Mouse (Mus musculus): ENCODE data around the gene Sppl2a. TPM values are rescaled to one million over a fixed set of nuclear protein-coding genes. Genes with fewer than 3 reads are reported as not detected.
"Not testable (repeated sequence)": the region's sequence is repeated elsewhere in the genome, so short reads cannot be mapped to it uniquely, and the experiment has no call there.

The Sppl2a gene
- polyA plus RNA-seq (2015; fragmentation: Nextera tagmentation; extraction: Ambion mirVana), result 24.0 and 28.2 TPM in 2 replicates

DNA sequence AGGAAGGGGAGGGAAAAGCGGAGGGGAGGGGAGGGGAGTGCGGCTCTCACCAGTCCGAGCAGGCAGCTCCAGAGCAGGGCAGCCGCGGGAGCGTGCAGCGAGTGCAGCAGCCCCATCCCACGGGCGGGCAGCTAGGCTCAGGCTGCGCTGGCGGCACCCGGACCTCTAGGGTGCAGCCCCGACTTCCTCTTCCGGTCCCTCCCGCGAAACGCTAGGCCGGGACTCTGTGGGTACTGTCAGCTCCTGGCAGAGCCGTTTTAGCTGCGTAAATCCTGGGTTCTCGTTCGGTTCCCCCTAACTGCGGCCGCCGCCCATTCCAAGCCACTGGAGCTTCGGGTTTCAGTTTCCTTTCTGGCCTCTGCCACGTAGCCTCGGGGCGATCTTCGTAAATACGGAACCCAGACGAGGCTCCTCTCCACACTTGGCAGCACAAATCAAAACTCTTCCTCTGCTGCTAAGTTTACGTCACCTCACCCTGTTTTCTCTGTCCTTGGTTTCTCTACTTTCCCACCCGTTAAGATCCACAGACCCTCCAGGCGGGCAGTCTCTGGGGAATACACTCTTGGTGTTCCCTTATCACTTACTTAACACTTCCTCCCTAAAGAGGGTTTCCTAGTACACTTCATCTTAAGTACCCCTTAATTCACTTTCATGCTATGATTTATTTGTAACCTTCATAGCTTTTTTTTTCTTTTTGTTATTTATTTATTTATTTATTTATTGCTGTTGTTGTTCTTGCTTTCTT lies at the start of gene Sppl2a:
TSS of gene Sppl2a (minus strand) at position 339 of the 745 bp plus-strand sequence.
- peak within 1 kb of the TSS; percentile 79 for H3K4me3 ChIP-seq (replicated peaks)
- WGBS (ENCODE audit: insufficient replicate concordance), result under 1% methylated on average over 35 of the region's 35 CpGs
- H3K4me1 ChIP-seq (replicated peaks), result peaks cover 37% of the 10 kb centered on the region
- H3K4me2 ChIP-seq, result peak within 1 kb of the TSS; percentile 82
- peak within 1 kb of the TSS; percentile 87 for H3K9ac ChIP-seq
- no peaks in the 10 kb centered on the region for H3K36me3 ChIP-seq
- H3K27me3 ChIP-seq, result no peaks in the 10 kb centered on the region
- DNase-seq, result peak; percentile 75
- peak; percentile 99 for ATAC-seq (ENCODE audit: low read depth)
- H3K9me3 ChIP-seq (replicated peaks), result no peaks in the 10 kb centered on the region
- peak within 1 kb of the TSS; percentile 91 for H3K27ac ChIP-seq

DNA sequence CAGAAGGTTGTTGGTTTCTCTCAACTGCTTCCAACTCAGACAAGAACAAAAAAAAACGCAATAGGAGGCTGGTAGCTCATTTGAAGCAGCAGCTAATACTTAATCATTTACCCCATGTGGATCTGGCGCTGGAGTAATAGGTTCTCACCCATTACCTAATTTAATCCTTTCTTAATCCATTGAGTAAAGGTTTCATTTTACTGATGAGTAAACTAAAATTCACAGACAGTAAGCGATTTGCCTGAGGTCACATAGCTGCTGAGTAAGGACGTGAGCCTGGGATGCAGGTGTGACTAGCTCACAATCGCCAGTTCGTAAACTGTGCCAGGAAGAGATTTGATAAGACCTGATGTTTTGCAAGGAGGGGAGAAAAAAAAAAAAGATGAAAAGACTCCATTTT lies 44.4 kb upstream of the Sppl2a start:
- H3K27me3 ChIP-seq, result no peaks in the 10 kb centered on the region
- no peaks in the 10 kb centered on the region for H3K4me1 ChIP-seq (replicated peaks)
- DNase-seq (no peak), ATAC-seq (ENCODE audit: low read depth) (no peak)
- H3K4me3 ChIP-seq (replicated peaks), result no peak overlapping the region
- H3K27ac ChIP-seq, result no peak overlapping the region
- WGBS (ENCODE audit: insufficient replicate concordance), result 55% methylated on average over 6 of the region's 6 CpGs
- H3K9me3 ChIP-seq (replicated peaks), result no peaks in the 10 kb centered on the region
- H3K36me3 ChIP-seq, result no peaks in the 10 kb centered on the region
- no peak overlapping the region for H3K9ac ChIP-seq
- H3K4me2 ChIP-seq, result no peak overlapping the region

DNA sequence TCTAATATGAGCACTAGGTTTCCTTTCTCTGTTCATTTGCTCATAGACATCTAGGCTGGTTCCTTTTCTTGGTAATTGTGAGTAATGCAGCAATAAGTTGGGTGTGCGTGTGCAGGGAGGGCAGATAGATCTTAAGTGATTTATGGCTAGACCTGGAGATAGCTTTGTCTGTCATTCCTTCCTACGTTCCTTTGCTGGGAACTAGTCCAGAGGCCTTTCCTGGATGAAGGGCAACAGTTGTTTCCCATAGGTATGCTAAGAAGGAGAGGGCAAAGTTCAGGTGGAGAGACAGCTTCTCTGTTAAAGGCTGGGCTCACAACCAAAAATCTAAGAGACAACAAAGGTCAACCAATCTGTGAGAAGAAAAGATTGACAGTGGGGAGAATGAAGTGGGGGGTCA lies 28.7 kb upstream of the Sppl2a start:
- no peak overlapping the region for H3K4me2 ChIP-seq
- no peak for DNase-seq

DNA sequence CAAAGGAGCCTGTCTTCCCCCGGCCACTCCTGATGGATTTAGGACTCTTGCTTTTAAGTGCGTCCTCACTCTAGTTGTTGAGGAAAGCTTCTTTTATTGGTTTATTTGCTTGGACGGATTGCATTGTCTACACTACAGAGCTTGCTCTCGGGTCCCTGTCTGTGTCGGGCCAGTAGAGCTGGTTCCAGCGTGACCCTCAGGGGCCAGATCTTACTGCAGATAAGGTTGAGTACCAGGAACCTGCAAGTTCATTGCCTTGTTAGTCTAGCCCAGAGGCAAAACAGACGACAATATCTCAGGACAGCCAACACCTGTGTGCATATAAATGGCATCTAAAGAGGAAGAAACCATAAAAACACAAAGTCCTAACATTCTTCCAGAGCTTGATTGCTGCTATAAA lies 22.6 kb upstream of the Sppl2a start:
- ATAC-seq (ENCODE audit: low read depth), result no peak

More for the DNA sequence above, 28.7 kb upstream of the Sppl2a start:
- Histone ChIP-seq H3K9me3 (replicated peaks) (no peaks in the 10 kb centered on the region), H3K9ac (no peak overlapping the region), H3K27ac (no peak overlapping the region), H3K4me1 (replicated peaks) (no peaks in the 10 kb centered on the region), H3K4me3 (replicated peaks) (no peak overlapping the region), H3K36me3 (no peaks in the 10 kb centered on the region), H3K27me3 (no peaks in the 10 kb centered on the region)
- ATAC-seq (ENCODE audit: low read depth), result no peak
- WGBS (ENCODE audit: insufficient replicate concordance), result 54% methylated on average over 2 of the region's 2 CpGs

DNA sequence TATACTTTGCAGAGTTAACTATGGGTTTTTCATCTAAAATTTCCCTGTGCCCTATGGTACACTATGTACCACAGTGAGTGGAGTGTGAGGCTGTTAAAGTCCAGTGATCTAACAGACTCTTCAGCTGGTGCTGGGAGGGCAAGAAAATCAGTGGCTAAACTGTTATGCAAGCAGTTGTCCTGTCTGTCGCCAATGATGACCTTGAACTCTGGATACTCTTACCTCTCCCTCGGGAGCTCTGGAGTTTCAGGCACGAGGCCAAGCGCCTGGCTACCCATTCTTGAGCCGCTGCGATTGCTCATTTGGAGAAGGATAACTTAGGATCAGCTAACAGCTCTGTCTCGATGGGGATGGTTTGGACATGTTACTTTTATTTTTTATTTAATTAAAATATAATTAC lies 18.1 kb upstream of the Sppl2a start:
- Histone ChIP-seq H3K27me3 (no peaks in the 10 kb centered on the region), H3K4me2 (no peak overlapping the region), H3K9ac (no peak overlapping the region), H3K4me1 (replicated peaks) (peaks cover 4% of the 10 kb centered on the region; the same call in 1 of the 2 replicates), H3K36me3 (no peaks in the 10 kb centered on the region), H3K9me3 (replicated peaks) (no peaks in the 10 kb centered on the region), H3K27ac (no peak overlapping the region), H3K4me3 (replicated peaks) (no peak overlapping the region)
- 67% methylated on average over 7 of the region's 7 CpGs for WGBS (ENCODE audit: insufficient replicate concordance)
- ATAC-seq (ENCODE audit: low read depth) (no peak), DNase-seq (no peak)

More for the DNA sequence above, 22.6 kb upstream of the Sppl2a start:
- H3K4me2 ChIP-seq, result no peak overlapping the region
- no peaks in the 10 kb centered on the region for H3K27me3 ChIP-seq
- no peak overlapping the region for H3K27ac ChIP-seq
- no peaks in the 10 kb centered on the region for H3K9me3 ChIP-seq (replicated peaks)
- WGBS (ENCODE audit: insufficient replicate concordance), result 61% methylated on average over 7 of the region's 7 CpGs
- no peak for DNase-seq
- H3K4me3 ChIP-seq (replicated peaks), result no peak overlapping the region
- H3K36me3 ChIP-seq, result no peaks in the 10 kb centered on the region
- no peaks in the 10 kb centered on the region for H3K4me1 ChIP-seq (replicated peaks)
- no peak overlapping the region for H3K9ac ChIP-seq

DNA sequence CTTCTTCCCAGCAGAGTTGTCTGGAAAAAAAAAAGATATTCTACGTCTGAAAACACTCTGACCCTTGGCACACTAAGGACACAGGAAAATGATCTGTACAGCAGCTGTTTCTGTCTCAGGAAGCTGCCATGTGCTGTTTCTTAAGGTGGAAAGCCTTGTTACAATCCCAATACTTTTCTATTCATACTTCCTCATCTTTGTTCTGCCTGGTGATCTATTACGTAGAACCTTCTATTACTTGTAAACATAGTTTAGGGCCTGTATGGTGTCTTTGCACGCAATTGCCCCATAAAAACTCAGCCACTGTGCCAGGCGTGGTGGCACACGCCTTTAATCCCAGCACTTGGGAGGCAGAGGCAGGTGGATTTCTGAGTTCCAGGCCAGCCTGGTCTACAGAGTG lies 17.4 kb upstream of the Sppl2a start:
- Histone ChIP-seq H3K4me2 (no peak overlapping the region), H3K9me3 (replicated peaks) (no peaks in the 10 kb centered on the region), H3K4me3 (replicated peaks) (no peak overlapping the region), H3K4me1 (replicated peaks) (peaks cover 4% of the 10 kb centered on the region; the same call in 1 of the 2 replicates), H3K9ac (no peak overlapping the region), H3K27me3 (no peaks in the 10 kb centered on the region), H3K27ac (no peak overlapping the region), H3K36me3 (no peaks in the 10 kb centered on the region)
- WGBS (ENCODE audit: insufficient replicate concordance), result 65% methylated on average over 5 of the region's 5 CpGs
- ATAC-seq (ENCODE audit: low read depth) (no peak), DNase-seq (no peak)

DNA sequence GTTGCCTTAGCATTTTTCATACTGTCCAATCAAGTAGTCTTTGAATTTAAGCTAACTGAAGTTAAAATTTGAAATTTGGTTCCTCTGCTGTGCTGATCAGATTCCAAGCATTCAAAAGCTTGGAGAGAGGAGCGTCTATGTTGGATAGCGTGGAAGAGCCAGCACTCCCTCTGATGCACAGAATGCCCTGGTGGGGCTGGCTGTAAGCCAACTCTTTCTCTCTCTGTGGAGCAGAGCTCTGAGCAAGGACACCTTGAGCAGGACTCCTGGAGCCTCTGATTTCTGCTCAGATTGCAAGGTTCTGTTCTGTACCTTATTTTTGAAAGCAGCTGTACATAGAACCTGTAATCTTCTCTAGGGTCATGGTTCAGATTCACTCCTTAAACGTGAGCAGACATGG lies 16.8 kb upstream of the Sppl2a start:
- DNase-seq, result no peak
- no peak overlapping the region for H3K27ac ChIP-seq
- no peaks in the 10 kb centered on the region for H3K9me3 ChIP-seq (replicated peaks)
- ATAC-seq (ENCODE audit: low read depth), result no peak
- peaks cover 4% of the 10 kb centered on the region; the same call in 1 of the 2 replicates for H3K4me1 ChIP-seq (replicated peaks)
- WGBS (ENCODE audit: insufficient replicate concordance), result 56% methylated on average over 3 of the region's 3 CpGs
- H3K9ac ChIP-seq, result no peak overlapping the region
- no peaks in the 10 kb centered on the region for H3K36me3 ChIP-seq
- no peaks in the 10 kb centered on the region for H3K27me3 ChIP-seq
- H3K4me3 ChIP-seq (replicated peaks), result no peak overlapping the region
- no peak overlapping the region for H3K4me2 ChIP-seq

DNA sequence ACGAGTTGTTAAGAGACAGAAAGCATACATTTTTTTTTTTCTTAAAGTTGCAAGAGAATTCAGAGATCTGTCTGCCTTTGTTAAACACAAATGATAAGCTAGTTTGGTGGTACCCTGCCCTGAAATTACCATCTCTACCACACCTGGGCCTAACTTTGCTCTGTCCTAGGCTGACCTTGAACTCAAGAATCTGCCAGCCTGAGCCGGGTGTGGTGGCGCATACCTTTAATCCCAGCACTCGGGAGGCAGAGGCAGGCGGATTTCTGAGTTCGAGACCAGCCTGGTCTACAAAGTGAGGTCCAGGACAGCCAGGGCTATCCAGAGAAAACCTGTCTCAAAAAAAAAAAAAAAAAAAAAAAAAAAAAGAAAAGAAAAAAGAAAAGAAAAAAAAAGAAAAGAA lies 16.3 kb upstream of the Sppl2a start:
- not testable (repeated sequence) for H3K4me2 ChIP-seq; H3K36me3 ChIP-seq; H3K4me3 ChIP-seq (replicated peaks); H3K4me1 ChIP-seq (replicated peaks); DNase-seq; ATAC-seq (ENCODE audit: low read depth); H3K9ac ChIP-seq; H3K27me3 ChIP-seq; H3K27ac ChIP-seq; H3K9me3 ChIP-seq (replicated peaks)
- 73% methylated on average over 6 of the region's 6 CpGs for WGBS (ENCODE audit: insufficient replicate concordance)

DNA sequence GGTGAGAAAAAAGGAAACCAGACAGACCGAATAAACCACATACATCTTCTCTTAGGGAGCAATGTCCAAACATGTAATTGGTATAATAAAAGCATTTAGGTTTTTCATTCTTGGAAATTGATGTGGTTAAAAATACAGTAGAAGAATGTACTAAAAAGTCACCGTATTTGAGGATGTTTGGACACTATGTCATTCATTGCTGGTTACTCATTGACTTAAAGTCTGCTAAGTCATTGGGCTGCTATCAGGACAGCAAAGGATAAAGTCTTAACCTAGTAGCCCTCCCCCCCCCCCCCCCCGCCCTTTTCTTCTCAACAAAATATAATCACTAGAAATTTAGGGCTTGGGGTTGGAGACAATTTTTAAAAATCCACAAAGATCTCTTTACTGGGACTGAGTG lies 15.2 kb upstream of the Sppl2a start:
- H3K4me2 ChIP-seq, result no peak overlapping the region
- ATAC-seq (ENCODE audit: low read depth) (no peak), DNase-seq (no peak)
- no peaks in the 10 kb centered on the region for H3K9me3 ChIP-seq (replicated peaks)
- peaks cover 4% of the 10 kb centered on the region; the same call in 1 of the 2 replicates for H3K4me1 ChIP-seq (replicated peaks)
- 54% methylated on average over 3 of the region's 3 CpGs for WGBS (ENCODE audit: insufficient replicate concordance)
- no peaks in the 10 kb centered on the region for H3K36me3 ChIP-seq
- no peak overlapping the region for H3K4me3 ChIP-seq (replicated peaks)
- no peak overlapping the region for H3K9ac ChIP-seq
- no peaks in the 10 kb centered on the region for H3K27me3 ChIP-seq
- no peak overlapping the region for H3K27ac ChIP-seq

DNA sequence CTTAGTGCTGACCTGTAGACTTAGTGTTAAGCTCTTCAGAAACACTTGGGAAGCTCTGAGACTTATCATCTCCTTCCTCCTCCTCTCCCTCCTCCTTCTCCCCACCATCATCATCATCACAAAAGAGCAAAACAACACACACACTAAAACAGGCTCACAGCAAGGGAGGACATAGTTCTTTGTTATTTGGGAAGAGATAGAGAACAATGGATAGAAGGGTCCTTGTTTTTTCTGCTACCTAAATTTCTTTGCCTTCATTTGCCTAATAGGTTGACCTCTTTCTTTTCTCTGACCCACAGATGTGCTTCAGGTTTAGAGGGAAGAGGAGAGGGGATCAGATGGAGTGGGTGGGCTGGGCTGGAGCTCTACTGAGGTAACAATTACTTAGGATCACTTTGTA lies 14.6 kb upstream of the Sppl2a start:
- Histone ChIP-seq H3K36me3 (no peaks in the 10 kb centered on the region), H3K4me2 (no peak overlapping the region), H3K27ac (no peak overlapping the region), H3K9me3 (replicated peaks) (no peaks in the 10 kb centered on the region), H3K4me1 (replicated peaks) (peaks cover 4% of the 10 kb centered on the region; the same call in 1 of the 2 replicates), H3K9ac (no peak overlapping the region), H3K4me3 (replicated peaks) (no peak overlapping the region), H3K27me3 (no peaks in the 10 kb centered on the region)
- no peak for ATAC-seq (ENCODE audit: low read depth)
- no peak for DNase-seq

DNA sequence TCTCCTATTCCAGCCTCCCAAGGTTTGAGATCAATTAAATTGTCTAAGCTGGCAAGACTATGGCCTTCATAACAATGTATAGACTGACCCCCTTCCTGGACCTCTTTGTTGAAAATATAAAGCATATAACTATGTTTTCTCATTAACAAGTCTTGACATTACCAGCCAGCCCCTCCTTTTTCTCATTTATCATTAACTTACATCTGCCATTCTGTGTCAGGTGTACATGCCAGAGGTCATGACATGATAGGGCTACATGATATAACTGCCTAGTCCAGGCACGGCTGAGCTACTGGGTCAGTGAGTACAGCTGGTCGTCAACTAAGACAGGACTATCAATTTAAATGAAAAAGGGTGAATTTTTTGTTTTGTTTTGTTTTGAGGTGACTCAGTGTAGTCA lies 10.2 kb upstream of the Sppl2a start:
- H3K4me3 ChIP-seq (replicated peaks), result no peak overlapping the region
- H3K27me3 ChIP-seq, result no peaks in the 10 kb centered on the region; the same call in 1 of the 2 replicates
- WGBS (ENCODE audit: insufficient replicate concordance), result 65% methylated on average over 2 of the region's 2 CpGs

DNA sequence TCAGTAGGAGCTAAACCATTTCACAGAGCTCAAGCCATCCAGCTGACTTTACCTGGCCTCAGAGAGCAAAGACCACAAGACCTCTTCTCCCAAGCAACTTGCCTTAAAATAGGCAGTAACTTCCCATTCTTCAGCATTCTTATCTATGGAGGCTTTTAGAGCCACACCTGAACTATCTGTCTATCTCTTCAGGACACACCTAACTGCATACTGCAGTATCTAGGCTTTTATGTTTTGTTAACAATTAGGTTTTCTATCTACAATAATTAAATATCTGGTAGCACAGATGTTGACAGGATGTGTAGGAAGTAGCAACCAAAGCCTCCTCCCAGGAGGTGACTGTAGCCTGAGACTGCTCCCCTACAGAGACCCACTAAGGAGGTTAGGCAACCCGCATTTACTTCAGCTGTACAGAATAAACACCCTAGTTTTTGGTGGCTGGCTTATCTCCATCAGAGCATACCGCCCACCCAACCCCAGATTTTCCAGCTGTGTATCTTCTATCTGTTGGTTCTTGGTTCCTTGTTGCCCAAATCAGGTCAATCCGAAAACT lies 7.4 kb upstream of the Sppl2a start:
- 32% methylated on average over 3 of the region's 3 CpGs for WGBS (ENCODE audit: insufficient replicate concordance)
- Histone ChIP-seq H3K9me3 (replicated peaks) (no peaks in the 10 kb centered on the region), H3K4me1 (replicated peaks) (peaks cover 12% of the 10 kb centered on the region), H3K27ac (no peak overlapping the region), H3K4me2 (peak overlapping the region; percentile 19; the same call in 1 of the 2 replicates), H3K27me3 (no peaks in the 10 kb centered on the region; the same call in 1 of the 2 replicates), H3K9ac (no peak overlapping the region), H3K36me3 (no peaks in the 10 kb centered on the region), H3K4me3 (replicated peaks) (no peak overlapping the region)
- DNase-seq, result peak; percentile 31
- ATAC-seq (ENCODE audit: low read depth), result peak; percentile 81

More for the DNA sequence above, 10.2 kb upstream of the Sppl2a start:
- no peaks in the 10 kb centered on the region for H3K36me3 ChIP-seq
- no peak overlapping the region for H3K9ac ChIP-seq
- no peak overlapping the region for H3K4me2 ChIP-seq
- peaks cover 12% of the 10 kb centered on the region for H3K4me1 ChIP-seq (replicated peaks)
- ATAC-seq (ENCODE audit: low read depth) (no peak), DNase-seq (no peak)
- no peak overlapping the region for H3K27ac ChIP-seq
- H3K9me3 ChIP-seq (replicated peaks), result no peaks in the 10 kb centered on the region

All from liver, embryonic 13.5 days (tissue).